Mouse (Mus musculus) cerebellum, adult 2 months (tissue): Measurements from ENCODE around the gene Lcn8. TPM values are rescaled to one million over a fixed set of nuclear protein-coding genes. Genes with fewer than 3 reads are reported as not detected.
"Not testable (repeated sequence)": the region's sequence is repeated elsewhere in the genome, so short reads cannot be mapped to it uniquely, and the experiment has no call there.

ENCODE experiments used
- DNase-seq, 2 experiments: peaks; one replicate each; pipeline ENCODE4 v3.0.0; 2021
- H3K27ac ChIP-seq: fragments of 200-500 bp; 2 replicates; pipeline ENCODE4 v1.5.1; 2012; ENCODE audit warnings: low read length, control low read depth, inconsistent platforms; ENCODE audit not compliant: insufficient read depth
- H3K27me3 ChIP-seq: fragments of 200-500 bp; 2 replicates; pipeline ENCODE4 v1.6.1; 2012; ENCODE audit warnings: inconsistent platforms, mild to moderate bottlenecking, low read length, moderate library complexity; ENCODE audit not compliant: control insufficient read depth, insufficient read depth
- H3K4me1 ChIP-seq: fragments of 200-500 bp; 2 replicates; pipeline ENCODE4 v1.6.1; 2011; ENCODE audit warnings: low read length; ENCODE audit not compliant: control insufficient read depth, insufficient read depth
- H3K4me3 ChIP-seq: fragments of 200-500 bp; replicated peaks from 2 replicates; pipeline ENCODE3; 2011; ENCODE audit warnings: mild to moderate bottlenecking, low read depth, low read length, control low read depth; ENCODE audit not compliant: insufficient read depth
- CTCF ChIP-seq: fragments of 200-500 bp; IDR thresholded peaks from 2 replicates; pipeline ENCODE4 v1.5.1; 2011; ENCODE audit warnings: low read depth, mild to moderate bottlenecking, control low read depth, low read length, moderate library complexity, borderline replicate concordance; ENCODE audit not compliant: insufficient read depth
- POLR2A ChIP-seq: fragments of 200-500 bp; IDR thresholded peaks from 2 replicates; pipeline ENCODE4 v1.6.1; 2011; ENCODE audit warnings: low read length, control low read depth, borderline replicate concordance; ENCODE audit not compliant: insufficient read depth
- WGBS: fragments of 180-500 bp; shearing (Covaris S2); methylation state at CpG from one replicate; pipeline ENCODE4 v1.1.7; 2018; 5-methylcytosine and 5-hydroxymethylcytosine counted together
- polyA plus RNA-seq: library from polyadenylated mRNA; depleted of rRNA; stranded (reverse); fragments of >200 nt; gene quantifications from 2 replicates; pipeline ENCODE4 v1.2.3, GENCODE M21; 2012

Gene Lcn8
- polyA plus RNA-seq, 1 experiment = not detected

DNA sequence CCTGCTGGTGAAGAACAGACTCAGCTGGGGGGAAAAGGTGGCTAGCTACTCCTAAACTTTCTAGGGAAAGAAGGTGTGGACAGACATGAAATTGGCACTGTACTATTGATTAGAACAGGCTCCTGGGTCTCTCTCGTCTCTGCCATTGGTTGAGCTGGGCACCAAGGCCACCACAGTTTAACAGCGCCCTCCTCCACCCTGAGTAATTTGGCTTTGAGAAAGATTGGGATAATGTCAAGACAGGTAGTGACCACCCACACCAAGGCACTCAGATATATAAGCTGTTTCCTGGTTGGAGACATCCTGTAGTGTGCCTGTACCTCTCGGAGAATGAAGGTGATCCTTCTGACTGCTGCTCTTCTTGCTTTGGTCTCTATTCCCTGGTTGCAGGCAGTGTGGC, 23.6 kb downstream of the Lcn8 start, which contains the start of gene Lcn6:
Lcn6 (plus strand) TSS at position 301 of the 400 bp plus-strand sequence.
- Histone ChIP-seq H3K27ac (no peak within 1 kb of the TSS), H3K4me1 (no peaks in the 10 kb centered on the region), H3K27me3 (no peaks in the 10 kb centered on the region; the same call in 1 of the 2 replicates), H3K4me3 (no peak within 1 kb of the TSS)
- no peak for TF ChIP-seq CTCF
- 96% methylated on average over 3 of the region's 3 CpGs for WGBS
- no peak for DNase-seq

DNA sequence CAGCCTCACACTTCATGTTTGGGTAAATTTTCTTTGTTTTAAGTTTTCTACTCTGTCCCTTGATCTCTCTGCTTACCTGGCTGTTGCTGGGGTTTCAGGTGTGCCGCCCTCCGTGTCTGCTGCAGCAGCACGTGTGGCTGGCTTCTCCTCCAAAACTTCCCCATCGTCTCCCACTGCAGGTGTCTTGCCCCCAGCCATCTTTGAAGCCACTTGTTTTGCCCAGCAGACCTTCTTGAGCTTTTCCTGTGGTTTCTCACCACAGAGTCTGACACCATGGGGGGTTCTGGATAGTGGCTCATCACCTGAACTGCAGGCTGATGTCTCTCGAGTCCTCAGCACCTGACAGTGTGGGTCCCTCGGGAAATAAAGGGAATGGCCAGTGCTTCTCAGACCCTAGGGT, 26.6 kb downstream of the Lcn8 start:
- Histone ChIP-seq H3K4me1 (no peaks in the 10 kb centered on the region), H3K4me3 (no peak overlapping the region), H3K27me3 (no peaks in the 10 kb centered on the region; the same call in 1 of the 2 replicates), H3K27ac (no peak overlapping the region)
- DNase-seq = no peak
- 88% methylated on average over 6 of the region's 6 CpGs for WGBS
- TF ChIP-seq POLR2A (no peak), CTCF (no peak)

DNA sequence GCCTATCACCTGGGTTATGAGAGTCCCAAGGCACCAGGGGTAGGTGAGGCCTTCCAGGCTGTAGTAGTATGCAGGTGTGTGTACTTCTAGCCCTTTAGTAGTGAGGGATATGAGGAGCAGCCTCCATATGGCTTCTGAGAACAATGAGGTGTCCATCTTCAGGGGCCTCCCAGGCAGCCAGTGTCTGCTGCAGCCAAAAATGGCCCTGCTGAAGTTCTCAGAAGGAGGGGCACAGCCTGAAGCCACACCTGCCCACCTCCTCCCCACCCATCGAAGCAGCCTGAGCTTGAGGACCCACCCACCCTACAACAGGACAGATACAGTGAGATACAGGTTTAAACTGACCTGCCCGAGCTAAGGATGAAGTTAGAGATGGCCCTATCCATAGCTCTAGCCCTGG, 29.5 kb downstream of the Lcn8 start, which contains the start of gene Lcn10:
Lcn10 (plus strand) TSS at position 301 of the 400 bp plus-strand sequence.
- H3K4me3 ChIP-seq = no peak within 1 kb of the TSS
- DNase-seq = no peak
- no peaks in the 10 kb centered on the region for H3K27me3 ChIP-seq
- H3K4me1 ChIP-seq = no peaks in the 10 kb centered on the region
- no peak for TF ChIP-seq CTCF
- TF ChIP-seq POLR2A = no peak
- 68% methylated on average over 2 of the region's 2 CpGs for WGBS
- H3K27ac ChIP-seq = no peak within 1 kb of the TSS

DNA sequence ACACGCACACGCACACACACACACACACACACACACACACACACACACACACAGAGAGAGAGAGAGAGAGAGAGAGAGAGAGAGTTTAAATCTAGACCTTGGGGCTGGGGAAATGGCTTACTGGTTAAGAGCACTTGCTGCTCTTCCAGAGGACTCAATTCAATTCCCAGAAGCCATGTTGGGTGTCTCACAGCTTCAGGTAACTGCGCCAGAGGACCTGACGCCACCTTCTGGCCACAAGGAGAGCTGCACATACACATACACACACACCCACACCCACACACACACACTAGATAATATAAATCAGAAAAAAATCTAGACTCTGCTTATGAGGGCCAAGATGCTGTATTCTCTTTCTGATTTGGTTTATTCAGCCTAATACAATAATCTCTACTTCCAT, 34.0 kb downstream of the Lcn8 start:
- H3K4me3 ChIP-seq = no peak overlapping the region
- TF ChIP-seq POLR2A = no peak
- no peak for TF ChIP-seq CTCF
- WGBS = 71% methylated on average over 4 of the region's 4 CpGs
- H3K27ac ChIP-seq = no peak overlapping the region
- H3K4me1 ChIP-seq = no peaks in the 10 kb centered on the region
- no peak for DNase-seq
- H3K27me3 ChIP-seq = no peaks in the 10 kb centered on the region

DNA sequence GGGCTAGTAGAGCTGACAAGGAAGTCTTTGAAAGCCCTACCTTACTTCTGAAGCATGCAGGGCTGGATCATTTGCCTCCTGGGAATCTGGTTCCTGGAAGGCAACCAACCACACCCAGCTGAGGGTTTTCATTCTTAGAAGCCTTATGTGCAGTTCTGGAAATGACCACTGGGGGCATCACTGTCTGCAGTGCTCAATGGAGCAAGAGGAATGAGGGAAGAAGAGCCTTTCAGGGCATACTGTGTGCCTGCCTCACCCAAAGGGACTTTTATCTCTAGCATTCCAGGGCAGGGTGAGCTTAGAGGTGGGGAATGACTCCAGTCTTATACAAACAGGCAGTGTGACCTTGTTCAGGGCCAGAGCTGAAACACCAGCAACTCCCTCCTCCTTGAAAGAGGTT, 41.7 kb downstream of the Lcn8 start:
- TF ChIP-seq CTCF (peak; percentile 78), POLR2A (no peak)
- H3K27ac ChIP-seq = no peak overlapping the region

GRCm38 (mm10) chr2:25696951-25697350, 44.0 kb downstream of the Lcn8 start:
- H3K4me3 ChIP-seq = no peak overlapping the region
- WGBS = 54% methylated on average over 4 of the region's 4 CpGs
- no peak for DNase-seq
- H3K4me1 ChIP-seq = no peaks in the 10 kb centered on the region
- H3K27ac ChIP-seq = no peak overlapping the region
- no peak for TF ChIP-seq POLR2A
- no peak for TF ChIP-seq CTCF
- no peaks in the 10 kb centered on the region for H3K27me3 ChIP-seq

More for the DNA sequence above, 41.7 kb downstream of the Lcn8 start:
- H3K4me3 ChIP-seq = no peak overlapping the region
- DNase-seq = peak; percentile 31 to 59
- no peaks in the 10 kb centered on the region for H3K4me1 ChIP-seq
- no peaks in the 10 kb centered on the region for H3K27me3 ChIP-seq

DNA sequence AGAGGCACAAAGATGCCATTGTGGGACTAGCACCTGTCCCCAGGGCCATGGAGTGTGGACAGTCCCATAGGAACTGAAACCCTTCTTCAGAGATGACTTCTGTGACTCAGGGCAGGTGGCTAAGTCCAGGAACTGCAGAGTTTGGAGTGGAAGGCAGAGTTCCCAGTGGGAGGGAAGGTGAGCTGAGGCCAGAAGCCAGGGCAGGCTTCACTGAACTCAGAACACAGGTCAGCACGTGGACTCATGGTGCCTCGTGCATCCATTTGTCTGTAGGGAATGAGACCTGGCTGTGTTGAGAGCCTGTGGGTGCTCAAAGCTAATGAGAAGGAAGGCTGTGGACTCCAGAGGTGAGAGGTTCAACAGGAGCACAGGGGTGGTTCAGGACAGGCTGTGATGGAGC, 45.8 kb downstream of the Lcn8 start:
- no peaks in the 10 kb centered on the region for H3K27me3 ChIP-seq
- WGBS = 74% methylated on average over 2 of the region's 2 CpGs
- H3K4me1 ChIP-seq = no peaks in the 10 kb centered on the region; the same call in 1 of the 2 replicates
- no peak for DNase-seq
- no peak overlapping the region for H3K4me3 ChIP-seq
- TF ChIP-seq POLR2A (no peak), CTCF (no peak)
- no peak overlapping the region for H3K27ac ChIP-seq

DNA sequence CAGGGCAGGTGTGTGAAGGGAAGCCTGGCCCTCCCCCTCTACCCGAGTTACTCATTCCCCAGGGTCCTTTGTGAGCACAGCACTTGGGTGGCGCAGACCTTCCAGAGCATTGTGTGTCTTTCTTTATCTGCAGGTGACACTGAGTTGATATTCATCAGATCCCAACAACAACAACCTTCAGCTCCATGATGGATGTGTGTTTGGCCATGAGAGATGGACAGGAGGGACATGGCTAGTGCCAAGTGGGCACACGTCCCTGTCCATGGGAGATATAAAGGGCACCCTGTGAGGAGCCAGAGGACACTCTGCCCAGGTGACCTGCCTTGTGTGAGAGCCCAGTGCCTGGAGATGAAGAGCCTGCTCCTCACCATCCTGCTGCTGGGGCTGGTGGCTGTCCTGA, 46.8 kb downstream of the Lcn8 start, which contains the start of gene Obp2a:
Obp2a (plus strand) TSS at position 301 of the 400 bp plus-strand sequence.
- WGBS = 89% methylated on average over 3 of the region's 3 CpGs
- H3K27ac ChIP-seq, H3K4me3 ChIP-seq, DNase-seq, H3K4me1 ChIP-seq, H3K27me3 ChIP-seq: not testable (repeated sequence)
